Mouse (Mus musculus): ENCODE data around the gene Zfp239.

The Zfp239 gene

DNA sequence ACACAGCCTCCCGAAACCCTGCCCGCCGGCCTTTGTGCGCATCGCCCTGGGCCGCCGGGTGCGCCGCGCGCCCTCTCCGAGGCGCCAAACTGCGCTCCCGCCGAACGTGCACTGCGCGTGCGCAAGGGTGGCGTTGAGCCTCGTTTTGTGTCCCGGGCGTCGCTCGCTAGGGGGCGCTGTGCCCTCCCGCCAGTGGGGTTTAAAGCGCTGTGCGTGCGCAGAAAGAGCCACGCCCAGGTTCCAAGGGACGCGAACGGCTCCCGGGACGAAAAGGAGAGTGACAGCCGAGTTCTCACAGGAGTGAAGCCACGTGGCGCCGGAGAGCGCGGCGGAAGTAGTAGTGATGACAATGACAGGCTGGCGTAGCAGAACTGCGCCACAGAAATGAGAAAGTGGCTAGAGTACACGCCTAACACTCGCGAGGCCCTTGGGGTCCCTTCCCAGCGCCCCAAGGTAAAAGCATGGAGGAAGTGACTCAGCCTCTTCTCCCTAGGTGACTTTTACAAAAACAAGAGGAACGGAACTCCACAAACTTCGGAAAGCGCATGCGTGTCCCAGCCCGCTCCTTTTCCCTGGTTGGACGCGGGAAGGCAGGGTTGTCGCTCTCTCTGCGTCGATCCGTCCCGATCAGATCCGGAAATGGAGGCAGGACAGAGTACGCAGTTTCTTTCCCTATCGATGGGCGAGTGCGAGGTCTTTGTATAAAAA, 17.7 kb downstream of the Zfp239 start:
- peak; percentile 96 to 99 for DNase-seq (ENCODE audit: low spot score in 2 of 2)

DNA sequence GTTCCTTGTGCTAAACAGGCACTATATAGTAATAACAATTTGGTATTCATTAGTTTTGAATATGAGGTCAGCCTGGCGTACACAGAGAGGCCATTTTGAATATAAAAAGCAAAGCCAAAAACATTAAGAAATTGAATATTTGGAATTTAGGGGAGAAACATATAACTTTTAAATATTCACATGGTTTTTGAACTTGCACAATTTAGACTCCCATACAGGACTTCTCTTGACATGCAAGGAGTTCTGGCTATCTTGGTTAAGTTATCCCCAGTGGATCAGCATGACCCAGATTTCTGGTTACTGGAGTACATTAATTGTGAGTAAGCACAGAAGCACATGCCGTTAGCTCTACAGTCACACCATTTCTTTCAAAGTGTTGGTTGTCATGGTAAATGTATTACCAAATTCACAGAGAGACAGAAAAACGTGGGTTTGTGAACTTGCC, 18.5 kb downstream of the Zfp239 start:
- DNase-seq (ENCODE audit: low spot score in 2 of 2) = no peak

DNA sequence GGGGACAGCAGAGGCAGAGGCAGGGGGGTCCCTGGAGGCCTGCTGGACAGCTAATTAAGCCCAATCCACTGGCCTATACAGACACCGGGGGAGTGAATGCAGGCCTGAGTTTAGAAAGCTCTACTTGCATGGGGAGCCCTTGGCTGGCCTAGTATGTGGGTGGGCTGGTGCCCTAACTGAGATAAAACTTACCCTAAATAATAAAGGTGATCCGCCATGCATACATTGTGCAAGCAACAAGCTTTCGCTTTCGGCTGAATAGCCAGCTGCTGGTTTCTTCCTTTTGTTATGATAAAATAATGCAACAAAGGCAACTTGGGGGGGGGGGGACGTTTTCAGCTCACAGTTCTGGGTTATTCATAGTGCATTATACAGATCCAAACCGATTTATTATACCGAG, 19.3 kb downstream of the Zfp239 start:
- no peak for DNase-seq (ENCODE audit: low spot score in 2 of 2)

DNA sequence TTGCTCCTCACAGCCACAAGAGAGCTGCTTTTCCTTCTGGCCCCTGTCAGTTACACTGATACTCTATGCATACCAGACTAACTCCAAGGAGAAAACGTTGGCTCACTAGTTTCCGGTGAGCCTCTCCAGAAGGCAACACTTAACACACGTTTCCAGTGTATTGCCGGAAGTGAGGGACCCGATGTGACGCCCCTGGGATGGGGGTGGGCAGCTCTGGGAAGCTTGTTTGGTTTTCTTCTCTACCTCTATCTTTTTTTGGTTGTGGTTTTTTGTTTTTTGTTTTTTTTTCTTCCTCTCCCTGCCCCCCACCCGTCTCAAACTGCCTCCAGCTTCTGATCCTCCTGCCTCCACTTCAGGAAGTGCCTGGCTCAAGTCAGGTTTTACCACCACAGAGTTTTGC, 20.1 kb downstream of the Zfp239 start:
- DNase-seq (ENCODE audit: low spot score in 2 of 2) = no peak

DNA sequence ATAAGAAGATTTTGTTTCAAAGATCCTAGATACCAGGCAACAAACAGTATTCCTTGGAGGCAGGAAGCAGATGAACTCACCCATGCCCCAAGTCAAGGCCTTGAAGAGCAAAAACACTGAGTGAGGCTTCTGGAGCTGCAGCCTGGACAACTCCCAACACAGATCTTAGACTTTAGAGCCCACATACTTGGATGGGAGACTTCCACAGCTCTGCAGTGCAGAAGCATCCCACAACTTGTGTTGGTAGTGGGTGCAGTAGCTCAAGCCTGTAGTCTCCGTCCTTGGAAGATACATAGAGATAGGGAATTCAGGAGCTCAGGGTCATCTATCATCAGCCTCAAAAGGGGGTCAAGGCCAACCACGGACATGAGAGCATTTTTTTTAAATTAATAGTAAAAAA, 24.0 kb downstream of the Zfp239 start:
- DNase-seq (ENCODE audit: low spot score in 2 of 2) = no peak

DNA sequence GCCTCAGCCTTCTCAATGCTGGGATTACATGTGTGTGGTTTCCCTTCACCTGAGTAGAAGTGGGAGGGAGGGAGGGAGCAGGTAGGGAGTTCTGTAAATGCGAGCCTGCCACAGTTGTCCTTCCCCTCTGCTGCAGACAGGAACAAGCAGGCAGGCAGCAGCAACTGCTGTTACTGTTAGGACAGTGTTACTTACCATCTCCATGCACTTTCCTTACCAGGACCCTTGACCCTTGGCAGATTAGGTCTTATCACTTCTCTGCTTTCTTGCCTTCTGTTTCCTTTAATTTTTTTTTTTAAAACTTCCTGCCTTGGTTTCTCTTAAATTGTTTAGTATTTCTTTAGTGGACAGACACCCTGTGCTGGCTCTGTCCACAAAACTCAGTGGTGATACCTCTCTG, 26.1 kb downstream of the Zfp239 start:
- DNase-seq (ENCODE audit: low spot score in 2 of 2) = no peak

DNA sequence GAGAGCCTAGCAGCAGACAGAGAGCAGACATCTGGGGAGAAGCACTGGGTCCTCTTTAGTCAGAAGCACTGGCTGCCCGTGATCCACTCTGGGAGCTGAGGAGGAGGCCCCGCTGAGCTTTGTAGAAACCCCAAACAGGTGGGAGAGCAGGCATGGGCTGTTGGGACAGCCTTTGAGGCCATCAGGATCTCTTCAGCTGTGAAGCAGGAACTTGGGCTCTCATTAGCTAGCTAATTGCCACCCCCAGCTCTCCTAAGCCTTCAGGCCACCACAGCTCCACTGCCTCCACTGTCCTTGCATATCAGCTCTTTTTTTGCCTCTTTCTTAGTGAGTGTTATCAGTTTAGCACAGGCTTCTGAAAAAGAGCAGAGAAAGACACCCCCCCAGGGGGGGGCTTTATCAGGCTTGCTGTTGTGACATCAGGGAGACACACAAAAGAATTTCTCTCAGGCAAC, 26.8 kb downstream of the Zfp239 start:
- DNase-seq (ENCODE audit: low spot score in 2 of 2) = no peak

DNA sequence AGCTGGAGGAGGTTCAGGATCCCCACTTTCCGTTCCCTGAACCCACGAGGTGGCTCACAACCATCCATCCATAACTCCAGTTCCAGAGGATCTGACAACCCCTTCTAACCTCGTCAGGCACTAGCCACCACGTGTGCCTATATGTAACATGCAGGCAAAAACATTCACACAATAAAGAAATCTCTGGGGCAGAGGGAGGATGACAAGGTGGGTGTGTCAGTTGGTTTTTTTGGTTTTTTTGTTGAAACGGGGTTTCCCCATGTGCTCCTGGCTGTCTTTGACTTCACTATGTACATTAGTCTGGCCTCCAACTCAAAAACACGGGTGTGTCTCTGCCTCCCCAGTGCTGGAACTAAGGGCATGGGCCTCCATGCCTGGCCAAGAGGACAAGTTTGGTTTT, 28.4 kb downstream of the Zfp239 start:
- no peak for DNase-seq (ENCODE audit: low spot score in 2 of 2)

DNA sequence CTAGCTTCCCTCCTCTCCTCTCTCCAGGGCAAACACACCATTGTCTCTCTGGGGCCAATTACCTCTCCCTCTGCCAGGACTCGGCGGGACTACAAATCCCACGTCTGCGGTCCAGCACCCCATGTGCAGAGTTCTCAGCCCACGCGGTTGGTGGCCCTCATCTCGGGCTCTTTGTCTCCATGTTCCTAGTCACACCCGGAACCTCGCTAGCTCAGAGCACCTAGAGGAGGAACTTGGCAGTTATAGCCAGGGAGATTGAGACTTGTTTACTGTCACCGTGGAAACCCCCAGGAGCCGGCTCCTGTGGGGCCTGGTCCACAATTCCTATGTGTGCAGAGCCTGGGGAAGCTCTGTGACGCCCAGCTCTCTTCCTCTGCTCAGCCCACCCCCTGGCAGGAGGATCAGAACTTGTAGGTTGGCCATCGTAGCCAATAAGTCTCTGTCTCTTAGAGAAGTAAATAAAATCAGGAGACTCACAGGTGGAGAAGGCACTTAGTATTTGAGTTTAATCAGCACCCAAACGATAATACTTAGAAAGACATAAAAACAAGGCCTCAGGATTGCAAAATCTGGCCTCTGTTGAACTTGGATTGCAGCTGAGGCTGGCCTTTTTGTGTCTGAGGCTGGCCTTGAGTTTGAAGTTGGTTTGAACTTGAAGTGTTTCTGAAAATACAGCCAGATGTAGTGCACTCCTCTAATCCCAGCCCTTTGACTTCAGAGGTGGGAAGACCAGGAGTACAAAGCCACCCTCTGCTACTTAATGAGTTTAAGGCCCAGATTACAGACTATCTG, 29.7 kb downstream of the Zfp239 start:
- no peak for DNase-seq (ENCODE audit: low spot score in 2 of 2)

DNA sequence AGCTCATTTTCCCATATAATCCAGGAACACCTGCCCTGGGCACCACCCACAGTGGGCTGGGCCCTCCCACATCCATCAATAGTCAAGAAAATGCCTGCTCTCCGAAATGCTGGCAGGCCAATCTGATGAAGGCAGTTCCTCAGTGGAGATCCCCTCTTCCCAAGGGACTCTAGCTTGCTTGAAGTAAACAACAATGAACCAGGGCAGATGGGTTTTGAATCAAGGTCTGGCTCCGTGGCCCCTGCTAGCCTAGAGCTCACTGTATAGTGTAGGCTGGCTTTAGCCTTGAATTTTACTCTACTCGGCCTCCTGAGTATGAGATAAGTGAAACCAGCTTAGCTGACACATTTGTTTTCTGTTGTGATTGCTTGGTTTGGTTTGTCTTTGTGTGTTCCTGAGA, 30.5 kb downstream of the Zfp239 start:
- no peak for DNase-seq (ENCODE audit: low spot score in 2 of 2)

DNA sequence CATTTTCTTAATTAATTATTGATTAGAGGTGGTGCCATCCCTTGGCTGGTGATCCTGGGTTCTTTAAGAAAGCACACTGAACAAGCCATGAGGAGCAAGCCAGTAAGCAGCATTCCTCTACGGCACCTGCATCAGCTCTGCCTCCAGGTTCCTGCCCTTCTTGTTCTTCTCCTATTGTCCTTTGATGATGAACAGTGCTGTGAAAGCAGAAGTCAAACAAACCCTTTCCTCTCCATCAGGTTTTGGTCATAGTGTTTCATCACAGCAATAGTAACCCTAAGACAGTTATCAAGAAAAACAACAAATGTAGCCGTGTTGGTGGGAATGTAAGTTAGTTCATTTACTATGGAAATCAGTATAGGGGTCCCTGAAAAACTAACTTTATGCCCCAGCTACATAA, 31.5 kb downstream of the Zfp239 start:
- no peak for DNase-seq (ENCODE audit: low spot score in 2 of 2)

DNA sequence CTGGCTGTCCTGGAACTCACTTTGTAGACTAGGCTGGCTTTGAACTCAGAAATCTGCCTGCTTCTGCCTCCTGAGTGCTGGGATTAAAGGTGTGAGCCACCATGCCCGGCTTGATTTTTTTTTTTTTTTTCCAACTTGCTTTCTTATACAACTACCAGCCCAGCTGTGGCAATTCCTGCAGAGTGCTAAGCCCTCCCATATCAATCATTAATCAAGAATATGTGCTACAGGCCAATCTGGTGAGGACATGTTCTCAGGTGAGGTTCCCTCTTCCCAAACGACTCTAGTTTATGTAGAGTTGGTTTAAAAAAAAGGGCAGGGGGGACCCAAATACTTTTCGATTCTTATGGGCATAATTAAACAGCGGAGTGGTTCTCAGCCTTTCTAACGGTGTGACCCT, 35.9 kb downstream of the Zfp239 start:
- no peak for DNase-seq (ENCODE audit: low spot score in 2 of 2)

DNA sequence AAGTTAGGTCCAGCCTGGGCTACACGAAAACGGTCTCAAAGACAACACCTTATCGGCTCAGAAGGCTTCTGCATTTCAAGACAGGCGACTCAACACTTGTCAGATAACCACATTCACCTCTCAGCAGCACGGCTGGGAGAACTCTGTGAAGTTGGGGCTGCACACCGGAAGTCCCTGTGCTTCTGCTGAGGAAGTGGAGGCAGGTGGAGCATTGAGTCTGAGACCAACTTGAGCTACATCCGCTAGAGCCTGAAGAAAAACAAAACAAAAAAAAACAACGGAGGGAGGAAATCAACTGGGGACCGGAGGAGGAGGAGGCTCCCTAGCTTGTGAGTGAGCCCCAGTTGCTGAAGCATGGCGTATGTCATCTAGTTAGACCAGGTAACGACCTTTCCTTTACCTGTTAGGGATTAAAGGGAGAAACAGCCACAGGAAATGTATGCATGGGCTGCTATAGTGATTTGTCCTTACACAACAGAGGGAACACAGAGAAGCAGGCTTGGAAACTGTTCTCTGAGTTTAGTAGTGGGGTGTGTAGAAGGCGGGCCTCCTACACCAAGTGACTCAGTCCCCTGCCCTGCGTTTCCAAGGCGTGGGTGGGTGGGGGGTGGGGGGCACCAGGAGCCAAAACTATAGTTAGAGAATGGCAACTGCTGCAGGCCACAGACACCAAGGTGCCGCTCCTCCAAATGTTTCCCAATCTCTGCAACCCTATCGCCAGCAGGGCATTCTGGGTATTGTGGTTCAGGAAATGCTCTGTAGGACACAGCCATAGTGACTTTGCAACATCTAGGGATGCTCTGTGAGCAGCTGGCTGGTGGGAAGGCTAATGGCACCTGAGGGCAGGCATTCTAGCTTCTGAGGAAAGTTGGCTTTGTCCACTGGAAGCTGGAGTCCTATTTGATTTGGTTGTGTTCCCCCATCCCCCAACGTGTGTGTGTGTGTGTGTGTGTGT, 38.5 kb downstream of the Zfp239 start, which contains the start of gene Hnrnpf:
TSS of gene Hnrnpf (plus strand) at position 199 of the 955 bp plus-strand sequence.
- DNase-seq (ENCODE audit: low spot score in 2 of 2) = no peak

DNA sequence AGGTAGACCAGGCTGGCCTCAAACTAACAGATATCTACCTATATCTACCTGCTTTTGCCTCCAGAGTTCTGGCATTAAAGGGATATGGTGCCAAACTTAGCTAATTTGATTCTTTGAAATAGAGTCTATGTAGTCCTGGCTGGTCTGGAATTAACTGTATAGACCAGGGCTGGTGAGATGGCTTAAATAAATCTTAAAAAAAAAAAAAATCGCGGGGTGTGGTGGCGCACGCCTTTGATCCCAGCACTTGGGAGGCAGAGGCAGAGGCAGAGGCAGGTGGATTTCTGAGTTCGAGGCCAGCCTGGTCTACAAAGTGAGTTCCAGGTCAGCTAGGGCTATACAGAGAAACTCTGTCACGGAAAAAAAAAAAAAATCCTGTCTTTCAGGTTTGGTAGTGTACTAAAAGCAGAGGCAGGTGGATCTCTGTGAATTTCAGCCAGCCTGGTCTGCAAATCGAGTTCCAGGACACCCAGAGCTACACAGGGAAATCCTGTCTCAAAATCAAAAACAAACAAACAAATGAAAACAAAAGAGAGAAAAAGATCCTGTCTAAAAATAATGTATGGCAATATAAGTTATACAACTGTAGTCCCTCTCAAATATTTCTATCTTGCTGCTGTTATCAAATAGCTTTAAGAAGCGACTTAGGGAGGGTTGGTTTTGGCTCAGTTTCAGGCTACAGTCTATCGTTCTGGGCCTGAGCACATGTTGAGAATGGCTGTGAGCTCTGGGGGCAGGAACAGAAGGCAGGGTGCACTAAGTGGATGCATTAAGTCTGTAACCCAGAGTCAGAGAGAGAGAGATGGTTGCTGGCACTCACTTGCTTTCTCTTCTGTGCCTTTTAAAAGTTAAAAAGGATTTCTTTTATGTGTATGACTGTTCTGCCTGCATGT, 39.9 kb downstream of the Zfp239 start:
- DNase-seq (ENCODE audit: low spot score in 2 of 2) = no peak

DNA sequence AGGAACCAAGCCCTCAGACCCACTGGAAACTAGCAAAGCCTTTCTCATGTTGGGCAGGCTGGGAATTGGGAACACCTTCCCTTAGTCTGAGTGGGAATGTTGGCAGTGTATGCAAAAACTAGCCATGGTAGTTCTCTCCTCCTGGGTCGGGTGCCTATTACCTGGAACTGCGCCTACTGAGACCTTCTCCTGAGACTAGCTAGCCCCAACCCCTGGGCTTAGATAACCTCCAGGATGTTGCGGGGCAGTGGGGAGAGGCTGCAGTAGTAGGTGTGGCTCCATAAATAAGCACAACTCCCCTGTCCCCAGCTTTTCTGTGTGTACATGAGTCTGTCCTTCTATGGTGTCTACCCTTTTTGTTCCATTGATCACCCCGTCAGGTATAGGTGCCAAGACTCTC, 40.7 kb downstream of the Zfp239 start:
- DNase-seq (ENCODE audit: low spot score in 2 of 2) = no peak

DNA sequence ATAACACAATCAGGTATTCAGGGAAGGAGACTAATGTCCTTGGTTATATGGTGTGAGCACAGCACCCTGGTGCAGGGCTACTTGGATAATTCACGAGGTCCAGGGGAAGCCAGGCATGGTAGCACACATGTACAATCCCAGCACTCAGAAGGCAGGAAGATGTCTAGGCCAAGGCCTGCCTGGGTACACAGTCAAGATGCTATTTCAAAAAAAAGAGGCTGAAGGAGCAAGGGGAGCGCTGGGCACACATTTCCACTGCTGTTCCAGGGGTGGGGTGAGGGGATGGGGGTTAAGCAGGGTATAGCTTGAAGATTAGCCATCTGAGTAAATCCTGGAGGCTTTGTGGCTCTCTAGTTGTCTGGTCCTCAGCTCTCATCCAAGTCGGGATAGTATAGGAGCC, 41.9 kb downstream of the Zfp239 start:
- no peak for DNase-seq (ENCODE audit: low spot score in 2 of 2)

DNA sequence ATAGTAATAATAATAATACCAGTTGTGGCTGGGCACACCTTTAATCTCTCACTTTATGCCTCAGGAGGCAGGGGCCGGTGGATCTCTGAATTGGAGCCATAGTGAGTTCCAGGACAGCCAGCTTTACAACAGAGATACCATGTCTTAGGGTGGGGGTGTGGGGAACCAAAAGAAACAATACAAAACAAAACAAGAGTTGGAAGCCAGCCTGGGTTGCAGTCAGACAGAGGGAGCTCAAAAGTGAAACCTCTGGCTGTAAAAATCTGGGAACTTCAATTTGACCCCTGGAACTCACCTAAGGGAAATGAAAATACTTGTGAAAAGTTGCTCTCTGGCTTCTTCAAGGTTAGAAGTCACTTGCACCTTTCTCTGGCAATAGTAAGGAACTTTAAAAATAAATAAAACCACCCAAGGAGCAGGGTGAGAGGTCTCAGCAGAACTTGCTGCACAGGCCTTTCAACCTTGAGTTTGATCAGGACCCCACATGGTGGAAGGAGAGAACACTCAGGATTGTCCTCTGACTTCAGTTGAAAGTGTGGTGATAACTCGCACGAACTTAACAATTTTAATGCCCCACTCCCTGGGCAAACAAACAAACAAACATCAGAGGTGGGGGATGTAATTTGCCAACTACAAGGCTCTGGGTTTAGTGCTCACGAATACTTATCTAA, 43.5 kb downstream of the Zfp239 start:
- no peak for DNase-seq (ENCODE audit: low spot score in 2 of 2)

DNA sequence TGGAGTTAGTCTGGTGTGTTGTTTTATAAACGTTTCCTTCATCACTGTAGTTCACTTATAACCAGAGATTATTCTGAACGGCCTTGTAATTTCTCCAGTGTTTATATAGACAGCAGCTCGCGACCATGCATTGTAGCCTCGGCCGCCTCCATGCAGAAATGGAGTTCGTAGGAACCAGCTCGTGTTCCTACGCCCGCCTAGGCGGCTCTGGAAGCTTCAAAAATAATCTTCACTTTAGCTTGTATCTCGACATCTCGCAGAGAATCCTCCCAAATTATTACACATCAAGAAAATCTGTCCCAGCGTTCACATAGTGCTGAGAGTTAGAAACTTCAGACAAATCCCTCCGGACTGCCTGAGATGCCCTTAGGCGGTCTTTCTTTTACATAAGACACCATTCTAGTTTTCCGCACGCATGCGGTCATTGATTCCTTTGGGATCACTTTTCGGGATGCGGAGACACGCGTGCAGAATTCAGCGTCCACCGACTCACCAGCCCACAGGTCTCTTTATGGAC, 44.2 kb downstream of the Zfp239 start:
- no peak for DNase-seq (ENCODE audit: low spot score in 2 of 2)

DNA sequence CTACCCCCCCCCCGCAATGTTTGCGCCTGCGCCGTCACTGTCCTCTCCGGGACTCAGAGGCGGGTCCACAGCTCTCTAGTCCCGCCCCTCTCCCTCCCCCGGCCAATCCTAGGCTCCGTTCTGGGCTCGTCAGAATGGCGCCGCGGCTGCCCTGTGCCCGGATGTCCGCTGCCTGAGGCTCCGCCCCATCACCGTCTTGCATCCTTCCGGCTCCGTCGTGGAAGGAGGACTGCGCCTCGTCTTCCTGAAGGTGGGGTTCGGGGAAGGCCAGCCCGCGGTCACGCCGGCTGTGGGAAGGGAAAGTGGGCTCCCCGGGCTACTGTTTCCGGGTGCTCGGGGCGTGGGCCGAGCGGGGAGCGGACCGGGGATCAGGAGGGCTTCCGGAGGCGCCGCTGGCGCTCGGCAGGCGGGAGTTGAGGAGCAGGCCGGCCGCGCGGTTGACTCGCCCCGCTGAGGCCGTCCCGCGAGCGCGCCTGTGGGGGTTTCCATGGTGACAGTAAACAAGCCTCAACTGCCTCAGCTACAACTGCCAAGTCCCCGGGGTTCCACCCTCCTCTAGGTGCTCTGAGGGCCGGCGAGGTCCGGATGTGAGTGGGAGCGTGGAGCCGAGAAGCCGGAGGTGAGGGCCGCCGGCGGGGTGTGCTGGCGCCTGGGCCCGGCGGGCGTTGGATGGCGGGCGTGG, 44.8 kb downstream of the Zfp239 start:
- DNase-seq (ENCODE audit: low spot score in 2 of 2) = peak; percentile 97
